Mouse (Mus musculus) stomach, embryonic 16.5 days (tissue): ENCODE results near the gene Lrp6. TPM values are rescaled to one million over a fixed set of nuclear protein-coding genes. Genes with fewer than 3 reads are reported as not detected.

Source experiments
- ATAC-seq: fragments of 200-750 bp; cut with Nextera tagmentation; 2 replicates; pipeline ENCODE4 v1.8.0; 2017; ENCODE audit warnings: moderate number of reproducible peaks, moderate TSS enrichment; ENCODE audit not compliant: insufficient read depth, low FRiP score
- H3K27ac ChIP-seq: fragments of 300-500 bp; sonication (generic); 2 replicates; pipeline ENCODE4 v1.5.1; 2014; ENCODE audit warnings: low read length
- H3K27me3 ChIP-seq: fragments of 300-500 bp; sonication (generic); 2 replicates; pipeline ENCODE4 v1.6.1; 2014; ENCODE audit warnings: low read length, control low read depth, mixed read lengths; ENCODE audit not compliant: control insufficient read depth, insufficient read depth
- H3K36me3 ChIP-seq: fragments of 300-500 bp; sonication (generic); 2 replicates; pipeline ENCODE4 v1.6.1; 2014; ENCODE audit warnings: low read length; ENCODE audit not compliant: control insufficient read depth, insufficient read depth
- H3K4me1 ChIP-seq: fragments of 300-500 bp; sonication (generic); 2 replicates; pipeline ENCODE4 v1.6.1; 2014; ENCODE audit warnings: low read length, control low read depth, mixed read lengths; ENCODE audit not compliant: control insufficient read depth, insufficient read depth
- H3K4me2 ChIP-seq: fragments of 300-500 bp; sonication (generic); 2 replicates; pipeline ENCODE4 v1.6.1; 2014; ENCODE audit warnings: low read depth, low read length, mixed read lengths
- H3K4me3 ChIP-seq: fragments of 300-500 bp; sonication (generic); replicated peaks from 2 replicates; pipeline ENCODE4 v1.5.1; 2014; ENCODE audit warnings: mild to moderate bottlenecking, low read length
- H3K9ac ChIP-seq: fragments of 300-500 bp; sonication (generic); 2 replicates; pipeline ENCODE4 v1.6.1; 2014; ENCODE audit warnings: low read length
- H3K9me3 ChIP-seq: fragments of 300-500 bp; sonication (generic); replicated peaks from 2 replicates; pipeline ENCODE4 v1.6.1; 2016; ENCODE audit warnings: low read length, control low read depth; ENCODE audit not compliant: control insufficient read depth
- WGBS: fragments of 180-500 bp; shearing (Covaris S2); extraction: QIAGEN DNeasy Blood & Tissue Kit; methylation state at CpG from one replicate; pipeline ENCODE4 v1.1.7; 2014; 5-methylcytosine and 5-hydroxymethylcytosine counted together
- polyA plus RNA-seq: library from polyadenylated mRNA; unstranded; fragments of >200 nt; fragmentation: Nextera tagmentation; extraction: Ambion mirVana; gene quantifications from 2 replicates; pipeline ENCODE4 v1.2.1, GENCODE M21; 2015

The Lrp6 gene
- polyA plus RNA-seq, 1 experiment from 2014 or later, result 17.4 TPM

- H3K36me3 ChIP-seq, result no peaks in the 10 kb centered on the region
- no peak overlapping the region for H3K27ac ChIP-seq
- no peak overlapping the region for H3K4me3 ChIP-seq
- H3K4me1 ChIP-seq, result peaks cover 14% of the 10 kb centered on the region
- ATAC-seq, result no peak
- no peak overlapping the region for H3K4me2 ChIP-seq
- no peaks in the 10 kb centered on the region for H3K27me3 ChIP-seq
- H3K9ac ChIP-seq, result no peak overlapping the region
- H3K9me3 ChIP-seq, result no peaks in the 10 kb centered on the region
These were observed 23.2 kb downstream of the Lrp6 start for GRCm38 (mm10) chr6:134543607-134544006.

- no peak overlapping the region for H3K4me3 ChIP-seq
- H3K4me2 ChIP-seq, result no peak overlapping the region
- 66% methylated on average over 2 of the region's 2 CpGs for WGBS
- no peaks in the 10 kb centered on the region for H3K36me3 ChIP-seq
- no peaks in the 10 kb centered on the region for H3K27me3 ChIP-seq
- no peak overlapping the region for H3K27ac ChIP-seq
- peaks cover 14% of the 10 kb centered on the region for H3K4me1 ChIP-seq
- no peak for ATAC-seq
- H3K9ac ChIP-seq, result no peak overlapping the region
- no peaks in the 10 kb centered on the region for H3K9me3 ChIP-seq
These were observed 24.4 kb downstream of the Lrp6 start for GRCm38 (mm10) chr6:134542374-134542773.

GRCm38 (mm10) chr6:134540161-134540560 lies 26.6 kb downstream of the Lrp6 start:
- H3K27ac ChIP-seq, result no peak overlapping the region
- H3K27me3 ChIP-seq, result no peaks in the 10 kb centered on the region
- no peak overlapping the region for H3K4me3 ChIP-seq
- no peak overlapping the region for H3K9ac ChIP-seq
- H3K36me3 ChIP-seq, result no peaks in the 10 kb centered on the region
- no peak for ATAC-seq
- H3K9me3 ChIP-seq, result no peaks in the 10 kb centered on the region
- H3K4me1 ChIP-seq, result peaks cover 7% of the 10 kb centered on the region; the same call in 1 of the 2 replicates
- 91% methylated on average over 6 of the region's 6 CpGs for WGBS
- no peak overlapping the region for H3K4me2 ChIP-seq

GRCm38 (mm10) chr6:134539459-134539858 lies 27.3 kb downstream of the Lrp6 start:
- Histone ChIP-seq H3K9ac (no peak overlapping the region), H3K9me3 (no peaks in the 10 kb centered on the region), H3K4me3 (no peak overlapping the region), H3K27ac (no peak overlapping the region), H3K4me1 (0 out of 2 replicates have a peak, but pooled peaks cover 3% of the 10 kb centered on the region), H3K36me3 (no peaks in the 10 kb centered on the region), H3K27me3 (no peaks in the 10 kb centered on the region), H3K4me2 (no peak overlapping the region)
- no peak for ATAC-seq
- 83% methylated on average over 3 of the region's 3 CpGs for WGBS

GRCm38 (mm10) chr6:134538805-134539204 lies 28.0 kb downstream of the Lrp6 start:
- H3K9ac ChIP-seq, result no peak overlapping the region
- WGBS, result 82% methylated on average over 4 of the region's 4 CpGs
- no peak overlapping the region for H3K27ac ChIP-seq
- no peaks in the 10 kb centered on the region for H3K36me3 ChIP-seq
- no peaks in the 10 kb centered on the region for H3K9me3 ChIP-seq
- no peak overlapping the region for H3K4me3 ChIP-seq
- no peaks in the 10 kb centered on the region for H3K27me3 ChIP-seq
- 0 out of 2 replicates have a peak, but pooled peaks cover 3% of the 10 kb centered on the region for H3K4me1 ChIP-seq
- no peak overlapping the region for H3K4me2 ChIP-seq
- no peak for ATAC-seq

- no peaks in the 10 kb centered on the region for H3K9me3 ChIP-seq
- WGBS, result 70% methylated on average over 10 of the region's 10 CpGs
- no peak for ATAC-seq
These were observed 29.2 kb downstream of the Lrp6 start for GRCm38 (mm10) chr6:134537461-134538117.

GRCm38 (mm10) chr6:134535169-134535568 lies 31.6 kb downstream of the Lrp6 start:
- peaks cover 3% of the 10 kb centered on the region; the same call in 1 of the 2 replicates for H3K36me3 ChIP-seq
- H3K27ac ChIP-seq, result no peak overlapping the region
- no peak overlapping the region for H3K4me2 ChIP-seq
- H3K27me3 ChIP-seq, result no peaks in the 10 kb centered on the region
- WGBS, result 62% methylated on average over 7 of the region's 7 CpGs
- no peak for ATAC-seq
- H3K4me3 ChIP-seq, result no peak overlapping the region
- no peaks in the 10 kb centered on the region for H3K9me3 ChIP-seq
- 0 out of 2 replicates have a peak, but pooled peaks cover 3% of the 10 kb centered on the region for H3K4me1 ChIP-seq
- H3K9ac ChIP-seq, result no peak overlapping the region

More at GRCm38 (mm10) chr6:134537461-134538117, 29.2 kb downstream of the Lrp6 start:
- 0 out of 2 replicates have a peak, but pooled peaks cover 3% of the 10 kb centered on the region for H3K4me1 ChIP-seq
- H3K27ac ChIP-seq, result no peak overlapping the region
- no peaks in the 10 kb centered on the region for H3K27me3 ChIP-seq
- no peak overlapping the region for H3K9ac ChIP-seq
- H3K36me3 ChIP-seq, result no peaks in the 10 kb centered on the region
- no peak overlapping the region for H3K4me2 ChIP-seq
- H3K4me3 ChIP-seq, result no peak overlapping the region

GRCm38 (mm10) chr6:134533021-134533420 lies 33.7 kb downstream of the Lrp6 start:
- no peak overlapping the region for H3K4me2 ChIP-seq
- WGBS, result 49% methylated on average over 3 of the region's 3 CpGs
- H3K4me1 ChIP-seq, result no peaks in the 10 kb centered on the region
- no peak overlapping the region for H3K27ac ChIP-seq
- H3K4me3 ChIP-seq, result no peak overlapping the region
- H3K36me3 ChIP-seq, result peaks cover 3% of the 10 kb centered on the region; the same call in 1 of the 2 replicates
- no peak overlapping the region for H3K9ac ChIP-seq
- H3K9me3 ChIP-seq, result no peaks in the 10 kb centered on the region
- H3K27me3 ChIP-seq, result no peaks in the 10 kb centered on the region
- ATAC-seq, result no peak

- 45% methylated on average over 1 of the region's 1 CpGs for WGBS
- H3K9me3 ChIP-seq, result no peaks in the 10 kb centered on the region
- H3K4me3 ChIP-seq, result no peak overlapping the region
- no peak overlapping the region for H3K27ac ChIP-seq
- H3K4me2 ChIP-seq, result no peak overlapping the region
- no peak overlapping the region for H3K9ac ChIP-seq
- peaks cover 6% of the 10 kb centered on the region for H3K4me1 ChIP-seq
- H3K27me3 ChIP-seq, result no peaks in the 10 kb centered on the region
- H3K36me3 ChIP-seq, result peaks cover 3% of the 10 kb centered on the region; the same call in 1 of the 2 replicates
- ATAC-seq, result no peak
These were observed 34.8 kb downstream of the Lrp6 start for GRCm38 (mm10) chr6:134531950-134532349.
